Mouse (Mus musculus) stomach, embryonic 15.5 days (tissue): ENCODE data around the gene Rexo4. TPM values are rescaled to one million over a fixed set of nuclear protein-coding genes. Genes with fewer than 3 reads are reported as not detected.

ENCODE experiments used
- ATAC-seq: fragments of 200-750 bp; cut with Nextera tagmentation; 2 replicates; pipeline ENCODE4 v1.8.0; 2017; ENCODE audit warnings: low read depth, moderate number of reproducible peaks, moderate TSS enrichment; ENCODE audit not compliant: insufficient read depth, low FRiP score
- H3K27ac ChIP-seq: fragments of 300-500 bp; sonication (generic); 2 replicates; pipeline ENCODE4 v1.5.1; 2015; ENCODE audit warnings: mild to moderate bottlenecking, inconsistent platforms
- H3K27me3 ChIP-seq: fragments of 300-500 bp; sonication (generic); replicated peaks from 2 replicates; pipeline ENCODE4 v1.6.1; 2015; ENCODE audit warnings: inconsistent platforms
- H3K36me3 ChIP-seq: fragments of 300-500 bp; sonication (generic); 2 replicates; pipeline ENCODE4 v1.6.1; 2015; ENCODE audit warnings: inconsistent platforms
- H3K4me1 ChIP-seq: fragments of 300-500 bp; sonication (generic); 2 replicates; pipeline ENCODE4 v1.6.1; 2015; ENCODE audit warnings: inconsistent platforms
- H3K4me2 ChIP-seq: fragments of 300-500 bp; sonication (generic); 2 replicates; pipeline ENCODE4 v1.6.1; 2015; ENCODE audit warnings: mild to moderate bottlenecking, inconsistent platforms
- H3K4me3 ChIP-seq: fragments of 300-500 bp; sonication (generic); replicated peaks from 2 replicates; pipeline ENCODE4 v1.5.1; 2015; ENCODE audit warnings: inconsistent platforms
- H3K9ac ChIP-seq: fragments of 300-500 bp; sonication (generic); 2 replicates; pipeline ENCODE4 v1.6.1; 2015; ENCODE audit warnings: inconsistent platforms
- H3K9me3 ChIP-seq: fragments of 300-500 bp; sonication (generic); 2 replicates; pipeline ENCODE4 v1.6.1; 2016; ENCODE audit warnings: inconsistent platforms
- WGBS: fragments of 180-500 bp; shearing (Covaris S2); methylation state at CpG from one replicate; pipeline ENCODE4 v1.1.7; 2015; 5-methylcytosine and 5-hydroxymethylcytosine counted together
- polyA plus RNA-seq: library from polyadenylated mRNA; unstranded; fragments of >200 nt; fragmentation: Nextera tagmentation; extraction: Ambion mirVana; gene quantifications from 2 replicates; pipeline ENCODE4 v1.2.1, GENCODE M21; 2015

Gene Rexo4
- polyA plus RNA-seq, 1 experiment from 2014 or later, result 40.0 TPM

DNA sequence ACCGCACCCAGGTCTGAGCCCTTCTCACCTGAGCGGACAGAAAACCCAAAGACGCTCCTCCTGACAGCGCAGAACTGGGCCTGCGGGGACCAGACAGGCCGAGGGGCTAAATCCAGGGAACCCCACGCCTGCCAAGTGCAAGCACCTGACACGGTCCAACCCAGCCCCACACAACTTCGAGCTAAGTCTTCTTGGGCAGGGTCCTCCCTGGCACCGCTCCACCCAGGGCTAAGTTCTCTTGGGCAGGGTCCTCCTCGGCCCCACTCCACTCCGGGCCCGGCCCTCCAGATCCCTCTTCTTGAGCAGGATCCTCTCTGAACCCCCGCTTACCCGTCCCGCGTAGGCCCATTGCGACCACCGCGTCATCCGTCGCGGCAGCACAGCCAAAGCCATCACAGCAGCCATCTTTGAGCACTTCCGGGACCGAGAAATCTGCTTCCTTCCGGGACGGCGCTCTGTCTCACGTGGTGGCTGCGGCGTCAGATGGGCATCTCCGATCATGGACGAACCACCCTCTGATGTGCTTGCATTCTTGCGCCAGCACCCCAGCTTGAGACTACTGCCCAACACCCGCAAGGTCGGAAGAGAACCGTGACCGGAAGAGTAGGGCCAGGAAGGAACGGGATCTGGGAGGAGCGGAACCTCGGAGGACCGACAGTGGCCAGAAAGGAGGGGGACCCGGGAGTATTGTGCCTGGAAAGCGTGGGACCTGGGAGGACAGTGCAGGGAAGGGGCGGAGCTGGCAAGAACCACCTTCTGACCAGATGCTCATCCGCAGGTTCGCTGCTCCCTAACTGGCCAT, 48.1 kb downstream of the Rexo4 start, which contains the start of the genes Surf2 and Surf1:
Surf2 (plus strand) TSS at position 441 of the 802 bp plus-strand sequence.
Surf1 (minus strand) TSS at position 604 of the 802 bp plus-strand sequence.
- Histone ChIP-seq H3K4me2 (peak within 1 kb of the TSS; percentile 95), H3K4me1 (peaks cover 30% of the 10 kb centered on the region), H3K4me3 (peak within 1 kb of the TSS; percentile 74), H3K36me3 (peaks cover 57% of the 10 kb centered on the region), H3K27ac (peak within 1 kb of the TSS; percentile 77), H3K9ac (peak within 1 kb of the TSS; percentile 55), H3K9me3 (no peaks in the 10 kb centered on the region), H3K27me3 (no peaks in the 10 kb centered on the region)
- 2% methylated on average over 47 of the region's 47 CpGs for WGBS
- peak; percentile 67 for ATAC-seq

- no peak for ATAC-seq
- Histone ChIP-seq H3K9ac (no peak overlapping the region), H3K4me1 (peaks cover 33% of the 10 kb centered on the region), H3K4me3 (no peak overlapping the region), H3K4me2 (peak overlapping the region; percentile 95), H3K27me3 (no peaks in the 10 kb centered on the region), H3K27ac (no peak overlapping the region), H3K36me3 (peaks cover 40% of the 10 kb centered on the region), H3K9me3 (no peaks in the 10 kb centered on the region)
- WGBS, result 59% methylated on average over 8 of the region's 8 CpGs
Measured at GRCm38 (mm10) chr2:26914148-26914941, 49.8 kb downstream of the Rexo4 start.

- Histone ChIP-seq H3K27ac (no peak overlapping the region), H3K4me3 (no peak overlapping the region), H3K27me3 (no peaks in the 10 kb centered on the region), H3K4me1 (peaks cover 39% of the 10 kb centered on the region), H3K9me3 (no peaks in the 10 kb centered on the region), H3K36me3 (peaks cover 33% of the 10 kb centered on the region), H3K9ac (no peak overlapping the region), H3K4me2 (no peak overlapping the region)
- no peak for ATAC-seq
- 80% methylated on average over 17 of the region's 17 CpGs for WGBS
Measured at GRCm38 (mm10) chr2:26913416-26914147, 50.6 kb downstream of the Rexo4 start.

DNA sequence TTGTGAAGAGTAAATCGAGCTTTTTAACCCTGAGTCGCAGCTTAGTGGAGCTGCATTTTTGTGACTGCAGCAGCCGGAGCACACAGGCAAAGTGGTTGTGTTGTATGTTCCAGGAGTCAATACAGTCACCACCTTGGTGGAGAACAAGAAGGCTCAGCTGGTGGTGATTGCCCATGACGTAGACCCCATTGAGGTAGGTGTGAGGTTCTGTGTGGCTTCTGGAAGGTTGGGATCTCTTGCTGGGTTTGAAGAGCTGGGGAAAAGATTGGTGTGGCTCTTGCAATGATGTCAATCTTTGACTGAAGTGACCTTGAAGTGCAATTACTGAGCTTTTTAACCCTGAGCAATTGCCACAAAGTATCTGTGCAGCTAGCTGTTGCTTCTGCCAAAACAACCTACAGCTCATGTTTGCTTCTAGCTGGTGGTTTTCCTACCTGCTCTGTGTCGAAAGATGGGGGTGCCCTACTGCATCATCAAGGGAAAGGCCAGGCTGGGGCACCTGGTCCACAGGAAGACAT, 51.9 kb downstream of the Rexo4 start:
- peak overlapping the region; percentile 89 for H3K4me2 ChIP-seq
- no peak overlapping the region for H3K27ac ChIP-seq
- H3K4me1 ChIP-seq, result peaks cover 34% of the 10 kb centered on the region
- peak overlapping the region; percentile 65 for H3K4me3 ChIP-seq
- no peaks in the 10 kb centered on the region for H3K27me3 ChIP-seq
- peaks cover 32% of the 10 kb centered on the region for H3K36me3 ChIP-seq
- H3K9me3 ChIP-seq, result no peaks in the 10 kb centered on the region
- peak overlapping the region; percentile 93 for H3K9ac ChIP-seq
- WGBS, result 68% methylated on average over 5 of the region's 5 CpGs
- ATAC-seq, result no peak

DNA sequence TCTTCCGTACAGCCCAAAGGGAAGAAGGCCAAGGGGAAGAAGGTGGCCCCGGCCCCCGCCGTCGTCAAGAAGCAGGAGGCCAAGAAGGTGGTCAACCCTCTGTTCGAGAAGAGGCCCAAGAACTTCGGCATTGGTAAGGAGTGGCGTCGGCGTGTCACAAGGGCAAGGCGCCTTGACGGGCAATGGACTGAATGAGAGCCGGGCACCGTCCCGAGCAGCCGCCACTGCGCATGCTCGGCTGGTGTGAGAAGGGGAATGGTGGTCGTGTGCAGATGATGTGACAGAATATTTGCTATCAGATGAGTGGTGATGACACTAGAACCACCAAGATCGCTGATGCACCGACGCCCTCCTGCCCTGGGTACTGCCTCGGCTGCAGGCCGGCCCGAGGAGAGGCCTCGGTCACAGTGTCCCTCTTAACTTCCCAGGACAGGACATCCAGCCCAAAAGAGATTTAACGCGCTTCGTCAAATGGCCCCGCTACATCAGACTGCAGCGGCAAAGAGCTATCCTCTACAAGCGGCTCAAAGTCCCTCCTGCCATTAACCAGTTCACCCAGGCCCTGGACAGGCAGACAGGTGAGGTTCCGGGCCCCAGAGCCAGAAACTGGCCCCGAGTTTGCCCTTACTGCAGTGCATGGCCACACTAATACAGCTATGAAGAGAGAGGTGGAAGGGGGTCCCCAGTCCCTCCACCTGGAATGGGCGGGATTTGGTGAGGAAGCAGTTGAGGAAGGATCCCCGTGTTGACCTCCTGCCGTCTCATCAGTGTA, 53.0 kb downstream of the Rexo4 start:
- Histone ChIP-seq H3K9me3 (no peaks in the 10 kb centered on the region), H3K4me1 (peaks cover 28% of the 10 kb centered on the region), H3K4me3 (peak overlapping the region; percentile 65), H3K4me2 (peak overlapping the region; percentile 89), H3K27me3 (no peaks in the 10 kb centered on the region), H3K9ac (peak overlapping the region; percentile 93), H3K36me3 (peaks cover 43% of the 10 kb centered on the region), H3K27ac (peak overlapping the region; percentile 89)
- ATAC-seq, result peak; percentile 24
- under 1% methylated on average over 37 of the region's 37 CpGs for WGBS

DNA sequence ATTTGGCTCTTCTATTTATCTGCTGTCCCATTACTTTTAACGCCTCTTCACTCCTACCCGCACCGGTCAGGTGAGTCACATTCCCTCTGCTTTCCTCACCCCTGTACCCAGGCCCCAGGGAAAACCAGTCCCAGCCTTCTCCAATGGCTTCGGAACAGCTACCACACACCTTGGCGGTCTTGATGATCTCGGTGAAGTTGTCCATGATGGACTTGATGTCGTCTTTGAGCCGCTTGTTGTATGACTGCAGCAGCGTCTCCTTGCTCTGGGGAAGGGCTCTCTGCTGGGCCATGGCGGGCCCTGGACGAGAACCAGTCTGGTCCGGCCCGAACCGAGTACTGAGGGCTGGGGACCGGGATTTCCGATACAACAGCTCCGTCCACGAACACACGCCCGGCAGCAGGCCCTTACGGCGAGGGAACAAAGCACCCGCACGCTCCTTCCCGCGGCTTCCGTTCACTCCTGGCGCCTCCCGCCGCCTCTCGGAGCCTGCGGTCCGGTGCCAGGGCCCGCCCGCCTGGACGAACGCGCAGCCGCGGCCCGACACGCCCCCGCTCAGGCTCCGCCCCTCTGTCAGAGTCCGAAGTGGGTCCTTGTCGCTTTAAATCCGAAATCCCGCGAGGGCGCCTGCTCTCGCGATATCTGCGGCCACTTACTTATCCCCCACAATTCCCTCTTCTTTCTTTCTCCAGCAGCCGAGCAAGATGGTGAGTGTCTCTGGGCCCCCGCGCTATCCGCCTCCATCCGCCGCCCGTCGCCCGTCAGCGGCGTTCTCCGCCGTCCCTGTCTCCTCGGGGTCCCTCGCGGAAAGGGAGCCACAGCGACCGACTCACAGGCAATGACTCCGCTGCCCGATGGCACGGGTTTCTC, 53.8 kb downstream of the Rexo4 start, which contains the start of the genes Med22 and Rpl7a:
Med22 (minus strand) TSS at position 554 of the 870 bp plus-strand sequence.
Rpl7a (plus strand) TSS at position 641 of the 870 bp plus-strand sequence.
- peaks cover 45% of the 10 kb centered on the region for H3K36me3 ChIP-seq
- H3K4me3 ChIP-seq, result peak within 1 kb of the TSS; percentile 65
- no peaks in the 10 kb centered on the region for H3K27me3 ChIP-seq
- H3K27ac ChIP-seq, result peak within 1 kb of the TSS; percentile 89
- peak within 1 kb of the TSS; percentile 93 for H3K9ac ChIP-seq
- H3K4me2 ChIP-seq, result peak within 1 kb of the TSS; percentile 89
- ATAC-seq, result peak; percentile 92
- under 1% methylated on average over 74 of the region's 74 CpGs for WGBS
- peaks cover 24% of the 10 kb centered on the region for H3K4me1 ChIP-seq
- no peaks in the 10 kb centered on the region for H3K9me3 ChIP-seq

DNA sequence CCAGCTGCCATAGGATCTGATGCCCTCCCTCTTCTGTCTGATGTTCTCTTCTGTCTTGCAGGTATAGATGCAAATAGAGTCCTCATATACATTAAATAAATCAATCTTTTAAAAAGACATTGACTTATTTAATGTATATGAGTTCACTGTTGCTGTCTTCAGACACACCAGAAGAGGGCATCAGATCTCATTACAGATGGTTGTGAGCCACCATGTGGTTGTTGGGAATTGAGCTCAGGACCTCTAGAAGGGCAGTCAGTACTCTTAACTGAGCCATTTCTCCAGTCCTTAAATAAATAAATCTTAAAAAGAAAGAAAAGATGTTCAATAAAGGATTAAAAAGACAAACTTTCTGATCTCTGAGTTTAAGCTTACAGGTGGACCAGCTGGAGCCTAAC, 54.8 kb downstream of the Rexo4 start:
- Histone ChIP-seq H3K4me2 (peak overlapping the region; percentile 67), H3K9ac (peak overlapping the region; percentile 66; the same call in 1 of the 2 replicates), H3K4me3 (peak overlapping the region; percentile 65), H3K27me3 (no peaks in the 10 kb centered on the region), H3K4me1 (peaks cover 20% of the 10 kb centered on the region), H3K36me3 (peaks cover 41% of the 10 kb centered on the region), H3K27ac (peak overlapping the region; percentile 85; the same call in 1 of the 2 replicates), H3K9me3 (no peaks in the 10 kb centered on the region)
- no peak for ATAC-seq

GRCm38 (mm10) chr2:26908710-26909386, 55.3 kb downstream of the Rexo4 start:
- H3K4me1 ChIP-seq, result peaks cover 23% of the 10 kb centered on the region
- H3K27me3 ChIP-seq, result no peaks in the 10 kb centered on the region
- peaks cover 37% of the 10 kb centered on the region for H3K36me3 ChIP-seq
- no peak overlapping the region for H3K27ac ChIP-seq
- H3K9me3 ChIP-seq, result no peaks in the 10 kb centered on the region
- no peak overlapping the region for H3K9ac ChIP-seq
- WGBS, result 63% methylated on average over 18 of the region's 18 CpGs
- no peak for ATAC-seq
- H3K4me2 ChIP-seq, result peak overlapping the region; percentile 67
- H3K4me3 ChIP-seq, result peak overlapping the region; percentile 65

GRCm38 (mm10) chr2:26907109-26907508, 57.1 kb downstream of the Rexo4 start:
- Histone ChIP-seq H3K36me3 (peaks cover 19% of the 10 kb centered on the region), H3K4me1 (peaks cover 26% of the 10 kb centered on the region), H3K4me3 (no peak overlapping the region), H3K4me2 (no peak overlapping the region), H3K9me3 (no peaks in the 10 kb centered on the region), H3K27me3 (no peaks in the 10 kb centered on the region), H3K9ac (no peak overlapping the region), H3K27ac (no peak overlapping the region)
- ATAC-seq, result no peak
- 48% methylated on average over 4 of the region's 4 CpGs for WGBS

- peaks cover 16% of the 10 kb centered on the region for H3K36me3 ChIP-seq
Measured at GRCm38 (mm10) chr2:26906431-26906830, 57.8 kb downstream of the Rexo4 start.

More at GRCm38 (mm10) chr2:26906431-26906830, 57.8 kb downstream of the Rexo4 start:
- Histone ChIP-seq H3K27ac (no peak overlapping the region), H3K4me1 (peaks cover 26% of the 10 kb centered on the region), H3K9me3 (no peaks in the 10 kb centered on the region), H3K4me3 (no peak overlapping the region), H3K4me2 (no peak overlapping the region), H3K27me3 (no peaks in the 10 kb centered on the region), H3K9ac (no peak overlapping the region)
- WGBS, result 91% methylated on average over 3 of the region's 3 CpGs
- ATAC-seq, result no peak
